Mouse (Mus musculus) T-cell, adult 66 days (primary cell): ENCODE results near the gene Nrn1l. TPM values are rescaled to one million over a fixed set of nuclear protein-coding genes. Genes with fewer than 3 reads are reported as not detected.

Source experiments
- total RNA-seq, 2 experiments: library from RNA; stranded (reverse); gene quantifications; 3 replicates in 1 of 2; 4 replicates in 1 of 2; pipeline ENCODE4 v1.2.4; 2023

Gene Nrn1l
- 1 to 10 TPM; 2.3 to 2.5 TPM for total RNA-seq

GRCm38 (mm10) chr8:105893339-105893738 lies at the start of gene Nrn1l:
Nrn1l (plus strand) TSS chr8:105893567.

GRCm38 (mm10) chr8:105853178-105853577 lies 40.2 kb upstream of the Nrn1l start, which contains the start of gene Cenpt:
Cenpt (minus strand) TSS chr8:105853278.

GRCm38 (mm10) chr8:105854715-105855216 lies 38.6 kb upstream of the Nrn1l start, which contains the start of gene Thap11:
Thap11 (plus strand) TSS chr8:105855132.

GRCm38 (mm10) chr8:105860143-105860981 lies 33.0 kb upstream of the Nrn1l start, which contains the start of gene Nutf2:
Nutf2 (plus strand) TSS chr8:105860580.

GRCm38 (mm10) chr8:105880754-105881520 lies 12.4 kb upstream of the Nrn1l start, which contains the start of gene Edc4:
Edc4 (plus strand) TSS chr8:105880881.

GRCm38 (mm10) chr8:105900180-105900940 lies 7.0 kb downstream of the Nrn1l start, which contains the start of gene Pskh1:
Pskh1 (plus strand) TSS chr8:105900441.

GRCm38 (mm10) chr8:105933762-105934161 lies 40.4 kb downstream of the Nrn1l start, which contains the start of gene Ctrl:
Ctrl (minus strand) TSS chr8:105933862.

GRCm38 (mm10) chr8:105938306-105938669 lies 44.9 kb downstream of the Nrn1l start, which contains the start of gene Psmb10:
Psmb10 (minus strand) TSS chr8:105938444.

GRCm38 (mm10) chr8:105943321-105943739 lies 50.0 kb downstream of the Nrn1l start, which contains the start of gene Lcat:
Lcat (minus strand) TSS chr8:105943382.

Other genes with a start within 250 kb of the Nrn1l start
- gene Carmil2, start 207.3 kb upstream of the Nrn1l start, total RNA-seq: 100 to 1,000 TPM; 131 to 138 TPM
- gene Acd, start 192.5 kb upstream of the Nrn1l start, total RNA-seq: 10 to 100 TPM; 45.6 to 47.8 TPM
- 10 to 100 TPM in 1 of 2 experiments, 1 to 10 TPM in 1; 4.9 to 11.4 TPM for gene Pard6a, start 192.4 kb upstream of the Nrn1l start, total RNA-seq
- not detected for gene 4933405L10Rik, start 185.9 kb upstream of the Nrn1l start, total RNA-seq
- 1 to 10 TPM; 4.2 to 4.6 TPM for gene Enkd1, start 185.4 kb upstream of the Nrn1l start, total RNA-seq
- 10 to 100 TPM in 1 of 2 experiments, 1 to 10 TPM in 1; 7.2 to 10.5 TPM for gene Gfod2, start 134.9 kb upstream of the Nrn1l start, total RNA-seq
- 10 to 100 TPM; 67.1 to 69.5 TPM for gene Ranbp10, start 66.2 kb upstream of the Nrn1l start, total RNA-seq
- not detected for gene Tsnaxip1, start 65.8 kb upstream of the Nrn1l start, total RNA-seq
- 10 to 100 TPM; 21.5 to 22.7 TPM for gene Cenpt, start 40.3 kb upstream of the Nrn1l start, total RNA-seq
- 10 to 100 TPM; 23.6 to 24.1 TPM for gene Thap11, start 38.4 kb upstream of the Nrn1l start, total RNA-seq
- 10 to 100 TPM; 20.8 to 35.3 TPM for gene Nutf2, start 33.0 kb upstream of the Nrn1l start, total RNA-seq
- 10 to 100 TPM; 85.5 to 94.7 TPM for gene Edc4, start 12.7 kb upstream of the Nrn1l start, total RNA-seq
- gene Pskh1, start 6.9 kb downstream of the Nrn1l start, total RNA-seq: 10 to 100 TPM; 23.2 TPM
- 1 to 10 TPM in 1 of 2 experiments, not detected in 1; 2.9 TPM for gene Ctrl, start 40.3 kb downstream of the Nrn1l start, total RNA-seq
- gene Psmb10, start 44.9 kb downstream of the Nrn1l start, total RNA-seq: 100 to 1,000 TPM; 159 to 185 TPM
- under 1 TPM; 0.41 to 0.56 TPM for gene Lcat, start 49.8 kb downstream of the Nrn1l start, total RNA-seq
- 10 to 100 TPM; 13.5 to 17.9 TPM for gene Slc12a4, start 72.5 kb downstream of the Nrn1l start, total RNA-seq
- not detected for gene Dpep3, start 85.9 kb downstream of the Nrn1l start, total RNA-seq
- 10 to 100 TPM; 16.3 to 19.8 TPM for gene Dus2, start 97.8 kb downstream of the Nrn1l start, total RNA-seq
- not detected for gene Dpep2nb, start 112.4 kb downstream of the Nrn1l start, total RNA-seq
- 1 to 10 TPM; 8.3 to 9.5 TPM for gene Ddx28, start 118.3 kb downstream of the Nrn1l start, total RNA-seq
- gene Nfatc3, start 165.3 kb downstream of the Nrn1l start, total RNA-seq: 100 to 1,000 TPM; 205 to 213 TPM
- gene Esrp2, start 243.4 kb downstream of the Nrn1l start, total RNA-seq: under 1 TPM; 0.68 to 0.76 TPM